Mouse (Mus musculus) embryo, embryonic 10 days (tissue): Measurements from ENCODE around the gene BC049715.
A peak's percentile ranks its signal among the peaks of the same experiment; 100 is the strongest.
"Not testable (repeated sequence)": the region's sequence is repeated elsewhere in the genome, so short reads cannot be mapped to it uniquely, and the experiment has no call there.

Experiments
- DNase-seq: peaks from one replicate; pipeline ENCODE4 v3.0.0-alpha.2; 2015; ENCODE audit warnings: low spot score

BC049715 gene

GRCm38 (mm10) chr6:136827516-136827880, at the start of gene BC049715:
Gene BC049715 (plus strand): TSS chr6:136827626.
- DNase-seq: peak; percentile 12

- no peak for DNase-seq
Measured at GRCm38 (mm10) chr6:136781377-136781986, 45.9 kb upstream of the BC049715 start, which contains the start of gene Gucy2c. Gene Gucy2c (minus strand): TSS chr6:136781765.

GRCm38 (mm10) chr6:136782146-136782545, 45.3 kb upstream of the BC049715 start:
- no peak for DNase-seq

GRCm38 (mm10) chr6:136782761-136783160, 44.7 kb upstream of the BC049715 start:
- no peak for DNase-seq

- DNase-seq: no peak
Measured at GRCm38 (mm10) chr6:136789391-136789971, 37.9 kb upstream of the BC049715 start.

GRCm38 (mm10) chr6:136792884-136793758, 34.3 kb upstream of the BC049715 start:
- peak; percentile 27 for DNase-seq

- DNase-seq: peak; percentile 27
Measured at GRCm38 (mm10) chr6:136793831-136794525, 33.4 kb upstream of the BC049715 start.

- DNase-seq: no peak
Measured at GRCm38 (mm10) chr6:136795110-136795509, 32.3 kb upstream of the BC049715 start.

GRCm38 (mm10) chr6:136795850-136796249, 31.6 kb upstream of the BC049715 start:
- no peak for DNase-seq

- not testable (repeated sequence) for DNase-seq
Measured at GRCm38 (mm10) chr6:136797874-136798693, 29.3 kb upstream of the BC049715 start.

- DNase-seq: no peak
Measured at GRCm38 (mm10) chr6:136800710-136801109, 26.7 kb upstream of the BC049715 start.

GRCm38 (mm10) chr6:136801274-136801673, 26.2 kb upstream of the BC049715 start:
- no peak for DNase-seq

GRCm38 (mm10) chr6:136803093-136803738, 24.2 kb upstream of the BC049715 start:
- no peak for DNase-seq

GRCm38 (mm10) chr6:136803739-136804633, 23.4 kb upstream of the BC049715 start, which contains the start of gene Hist4h4:
Gene Hist4h4 (minus strand): TSS chr6:136804415.
- DNase-seq: peak; percentile 91

GRCm38 (mm10) chr6:136804705-136805408, 22.6 kb upstream of the BC049715 start:
- DNase-seq: peak; percentile 33

- no peak for DNase-seq
Measured at GRCm38 (mm10) chr6:136805409-136805775, 22.0 kb upstream of the BC049715 start.

GRCm38 (mm10) chr6:136806819-136807218, 20.6 kb upstream of the BC049715 start:
- no peak for DNase-seq

- DNase-seq: no peak
Measured at GRCm38 (mm10) chr6:136807395-136808013, 19.9 kb upstream of the BC049715 start.

GRCm38 (mm10) chr6:136808014-136808417, 19.4 kb upstream of the BC049715 start, which contains the start of gene H2afj:
Gene H2afj (plus strand): TSS chr6:136808244.
- peak; percentile 97 for DNase-seq
